Mouse (Mus musculus): ENCODE measurements around the gene Tnip1. TPM values are rescaled to one million over a fixed set of nuclear protein-coding genes. Genes with fewer than 3 reads are reported as not detected.
A peak's percentile ranks its signal among the peaks of the same experiment; 100 is the strongest.

Tnip1 gene
- polyA plus RNA-seq, 1 experiment from 2014 or later: 16.4 TPM

GRCm38 (mm10) chr11:54984085-54984484 is 21.4 kb upstream of the Tnip1 start:
- 1% methylated on average over 6 of the region's 6 CpGs for WGBS
- no peak for ATAC-seq (replicated peaks)
- no peaks in the 10 kb centered on the region for H3K27me3 ChIP-seq (replicated peaks)

DNA sequence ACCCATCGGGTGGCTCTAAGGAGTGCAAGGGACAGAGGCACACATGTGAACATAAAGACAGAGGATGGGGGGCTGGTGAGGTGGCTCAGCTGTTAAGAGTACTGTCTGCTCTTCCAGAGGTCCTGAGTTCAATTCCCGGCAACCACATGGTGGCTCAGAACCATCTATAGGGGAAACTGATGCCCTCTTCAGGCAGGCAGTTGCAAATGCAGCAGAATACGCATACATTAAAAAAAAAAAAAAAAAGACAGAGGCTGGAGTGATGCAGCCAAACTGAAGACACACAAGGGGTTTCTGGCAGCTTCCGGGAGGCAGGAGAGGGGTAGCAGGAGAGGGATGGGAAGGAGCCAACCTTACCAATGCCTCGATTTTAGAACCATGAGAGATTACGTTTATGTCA is 19.8 kb upstream of the Tnip1 start:
- Histone ChIP-seq H3K4me2 (no peak overlapping the region), H3K36me3 (replicated peaks) (no peaks in the 10 kb centered on the region), H3K27ac (no peak overlapping the region), H3K9me3 (no peaks in the 10 kb centered on the region), H3K4me1 (no peaks in the 10 kb centered on the region), H3K4me3 (no peak overlapping the region), H3K27me3 (replicated peaks) (no peaks in the 10 kb centered on the region), H3K9ac (no peak overlapping the region)
- WGBS: 82% methylated on average over 6 of the region's 6 CpGs
- no peak for ATAC-seq (replicated peaks)

More at GRCm38 (mm10) chr11:54984085-54984484, 21.4 kb upstream of the Tnip1 start:
- H3K4me2 ChIP-seq: no peak overlapping the region
- H3K27ac ChIP-seq: no peak overlapping the region
- no peaks in the 10 kb centered on the region for H3K36me3 ChIP-seq (replicated peaks)
- H3K4me1 ChIP-seq: no peaks in the 10 kb centered on the region
- H3K9me3 ChIP-seq: no peaks in the 10 kb centered on the region
- no peak overlapping the region for H3K4me3 ChIP-seq
- no peak overlapping the region for H3K9ac ChIP-seq

- Histone ChIP-seq H3K9me3 (no peaks in the 10 kb centered on the region), H3K4me3 (no peak overlapping the region), H3K36me3 (replicated peaks) (no peaks in the 10 kb centered on the region), H3K4me2 (no peak overlapping the region), H3K27me3 (replicated peaks) (no peaks in the 10 kb centered on the region), H3K27ac (no peak overlapping the region), H3K4me1 (no peaks in the 10 kb centered on the region), H3K9ac (no peak overlapping the region)
- 91% methylated on average over 4 of the region's 4 CpGs for WGBS
- ATAC-seq (replicated peaks): no peak
These were observed 18.9 kb upstream of the Tnip1 start for GRCm38 (mm10) chr11:54981630-54982029.

DNA sequence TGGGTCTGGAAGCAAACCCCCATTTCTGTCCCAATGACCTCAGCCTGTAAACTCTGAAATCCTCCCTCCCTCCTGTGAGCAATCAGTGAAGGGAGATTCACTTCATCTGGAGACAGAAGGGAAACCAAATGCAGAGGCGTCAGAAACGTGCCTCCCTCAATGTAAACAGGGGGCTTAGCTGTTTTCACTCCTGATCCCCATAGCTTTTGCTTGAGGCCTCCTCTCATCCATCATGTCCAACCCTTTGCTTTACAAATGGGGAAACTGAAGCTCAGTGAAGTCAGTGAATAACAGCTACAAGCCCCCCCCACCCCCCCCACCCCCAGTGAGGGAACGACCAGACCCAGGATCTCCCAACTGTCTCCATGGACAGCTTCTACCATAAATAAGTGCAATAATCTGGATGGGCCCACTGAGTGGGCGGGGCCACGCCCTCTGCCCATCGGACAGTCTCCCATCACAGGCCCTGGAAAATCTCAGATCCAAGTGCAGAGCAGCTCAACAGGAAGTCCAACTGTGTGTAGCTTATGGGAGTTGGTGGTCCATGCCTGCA is 14.7 kb upstream of the Tnip1 start:
- WGBS: 76% methylated on average over 6 of the region's 6 CpGs
- Histone ChIP-seq H3K27ac (no peak overlapping the region), H3K9ac (no peak overlapping the region), H3K4me3 (no peak overlapping the region), H3K36me3 (replicated peaks) (no peaks in the 10 kb centered on the region), H3K9me3 (no peaks in the 10 kb centered on the region), H3K4me1 (no peaks in the 10 kb centered on the region), H3K4me2 (no peak overlapping the region), H3K27me3 (replicated peaks) (no peaks in the 10 kb centered on the region)
- no peak for ATAC-seq (replicated peaks)

DNA sequence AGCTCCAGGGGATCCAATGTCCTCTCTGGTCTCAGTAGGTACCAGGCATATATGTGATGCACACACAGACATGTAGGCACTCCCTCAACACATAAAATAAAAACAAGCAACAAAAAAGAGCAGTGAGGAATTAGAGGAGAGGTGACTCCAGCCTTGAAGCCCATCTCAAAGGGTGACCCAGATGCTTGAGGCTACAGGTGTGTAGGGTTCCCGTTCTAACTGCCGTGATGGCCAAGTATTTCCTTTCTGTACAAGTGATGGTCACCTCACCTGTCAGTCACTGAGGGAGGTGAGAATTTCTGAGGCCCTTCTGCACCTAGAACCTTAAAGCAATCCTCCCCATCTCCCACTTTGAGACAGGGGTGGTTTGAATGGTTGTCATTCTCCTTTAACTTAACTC is 13.6 kb upstream of the Tnip1 start:
- no peaks in the 10 kb centered on the region for H3K27me3 ChIP-seq (replicated peaks)
- H3K36me3 ChIP-seq (replicated peaks): no peaks in the 10 kb centered on the region
- WGBS: 97% methylated on average over 2 of the region's 2 CpGs
- ATAC-seq (replicated peaks): no peak
- H3K4me3 ChIP-seq: no peak overlapping the region
- H3K9ac ChIP-seq: no peak overlapping the region
- no peak overlapping the region for H3K4me2 ChIP-seq
- H3K4me1 ChIP-seq: no peaks in the 10 kb centered on the region
- no peaks in the 10 kb centered on the region for H3K9me3 ChIP-seq
- H3K27ac ChIP-seq: no peak overlapping the region

DNA sequence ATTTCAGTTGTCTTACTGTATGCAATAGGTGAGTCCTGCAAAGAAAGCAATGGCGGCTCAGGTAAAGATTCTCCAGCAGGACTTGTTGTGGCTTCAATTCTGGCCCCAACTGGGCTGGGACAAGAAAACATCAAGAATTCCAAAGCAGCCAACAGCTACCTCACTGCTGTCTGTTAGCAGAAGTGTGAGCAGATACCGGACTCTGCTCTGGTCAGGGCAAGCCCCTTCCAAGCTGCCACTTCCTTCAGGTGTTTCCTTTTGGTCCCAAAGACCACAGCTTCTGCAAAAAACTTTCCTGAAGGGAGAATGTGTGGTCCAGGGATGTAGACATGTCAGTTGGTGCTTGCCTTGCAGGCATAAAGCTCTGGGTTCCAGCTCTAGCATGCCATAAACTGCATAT is 13.0 kb upstream of the Tnip1 start:
- no peak overlapping the region for H3K9ac ChIP-seq
- no peak overlapping the region for H3K4me3 ChIP-seq
- H3K9me3 ChIP-seq: no peaks in the 10 kb centered on the region
- H3K4me2 ChIP-seq: no peak overlapping the region
- no peak for ATAC-seq (replicated peaks)
- no peak overlapping the region for H3K27ac ChIP-seq
- WGBS: 92% methylated on average over 2 of the region's 2 CpGs
- no peaks in the 10 kb centered on the region for H3K4me1 ChIP-seq
- no peaks in the 10 kb centered on the region for H3K27me3 ChIP-seq (replicated peaks)
- no peaks in the 10 kb centered on the region for H3K36me3 ChIP-seq (replicated peaks)

DNA sequence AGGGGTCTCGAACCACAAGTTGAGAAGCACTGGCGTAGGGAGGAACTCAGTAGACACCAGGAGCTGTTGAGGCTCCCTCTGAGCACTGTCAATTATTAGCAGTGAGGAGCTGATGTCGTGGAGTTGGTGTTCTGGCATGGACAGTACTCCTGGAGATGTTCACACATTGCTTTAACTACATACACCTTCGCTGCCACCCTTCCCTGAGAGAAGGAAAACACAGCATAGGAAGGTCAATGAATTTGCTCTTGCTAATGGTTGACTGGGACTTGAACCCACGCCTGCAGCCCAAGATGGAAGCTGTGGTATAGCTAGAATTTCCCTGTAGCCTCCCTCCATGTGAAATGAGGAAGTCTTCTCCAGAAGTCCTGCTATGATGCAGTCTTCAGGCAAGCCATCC is 12.6 kb upstream of the Tnip1 start:
- Histone ChIP-seq H3K4me2 (no peak overlapping the region), H3K36me3 (replicated peaks) (no peaks in the 10 kb centered on the region)
- no peak for ATAC-seq (replicated peaks)

GRCm38 (mm10) chr11:54974639-54975038 is 11.9 kb upstream of the Tnip1 start:
- H3K4me1 ChIP-seq: no peaks in the 10 kb centered on the region
- 87% methylated on average over 4 of the region's 4 CpGs for WGBS
- no peaks in the 10 kb centered on the region for H3K9me3 ChIP-seq
- H3K4me2 ChIP-seq: no peak overlapping the region
- no peaks in the 10 kb centered on the region for H3K27me3 ChIP-seq (replicated peaks)
- H3K4me3 ChIP-seq: no peak overlapping the region
- H3K36me3 ChIP-seq (replicated peaks): no peaks in the 10 kb centered on the region
- no peak overlapping the region for H3K27ac ChIP-seq
- no peak overlapping the region for H3K9ac ChIP-seq
- no peak for ATAC-seq (replicated peaks)

More for the DNA sequence above, 12.6 kb upstream of the Tnip1 start:
- H3K27me3 ChIP-seq (replicated peaks): no peaks in the 10 kb centered on the region
- 85% methylated on average over 5 of the region's 5 CpGs for WGBS
- no peak overlapping the region for H3K9ac ChIP-seq
- no peak overlapping the region for H3K27ac ChIP-seq
- H3K4me3 ChIP-seq: no peak overlapping the region
- H3K4me1 ChIP-seq: no peaks in the 10 kb centered on the region
- no peaks in the 10 kb centered on the region for H3K9me3 ChIP-seq

- no peaks in the 10 kb centered on the region for H3K36me3 ChIP-seq (replicated peaks)
- no peak overlapping the region for H3K4me3 ChIP-seq
- no peaks in the 10 kb centered on the region for H3K27me3 ChIP-seq (replicated peaks)
- H3K27ac ChIP-seq: no peak overlapping the region
- H3K4me1 ChIP-seq: no peaks in the 10 kb centered on the region
- H3K9me3 ChIP-seq: no peaks in the 10 kb centered on the region
- H3K4me2 ChIP-seq: no peak overlapping the region
- H3K9ac ChIP-seq: no peak overlapping the region
- WGBS: 45% methylated on average over 8 of the region's 8 CpGs
- 0 out of 2 replicates have a peak, but pooled peaks have one; percentile 24 for ATAC-seq (replicated peaks)
These were observed 10.9 kb upstream of the Tnip1 start for GRCm38 (mm10) chr11:54973481-54974212.

DNA sequence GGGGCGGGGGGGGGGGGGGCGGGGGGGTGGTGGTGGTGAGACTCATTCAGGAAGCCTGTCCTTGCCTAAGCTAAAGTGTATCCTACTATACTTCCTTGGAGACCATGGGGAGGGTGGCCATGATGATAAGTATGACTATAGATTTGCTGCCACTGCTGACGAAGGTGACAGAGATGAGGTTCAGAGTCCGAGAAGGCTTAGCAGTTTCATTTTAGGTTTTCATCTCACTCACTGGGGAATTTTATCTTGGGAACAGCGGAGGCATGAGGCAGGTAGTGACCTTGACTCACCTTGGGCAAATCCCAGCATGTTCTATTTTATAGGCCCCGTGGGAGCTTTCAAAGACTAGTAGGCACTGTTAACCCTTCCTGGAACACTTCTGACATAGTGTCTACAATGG is 10.1 kb upstream of the Tnip1 start:
- Histone ChIP-seq H3K27ac (no peak overlapping the region), H3K4me1 (no peaks in the 10 kb centered on the region), H3K27me3 (replicated peaks) (no peaks in the 10 kb centered on the region), H3K36me3 (replicated peaks) (no peaks in the 10 kb centered on the region), H3K9ac (no peak overlapping the region), H3K4me2 (no peak overlapping the region), H3K4me3 (no peak overlapping the region), H3K9me3 (no peaks in the 10 kb centered on the region)
- 84% methylated on average over 4 of the region's 6 CpGs for WGBS
- ATAC-seq (replicated peaks): no peak

DNA sequence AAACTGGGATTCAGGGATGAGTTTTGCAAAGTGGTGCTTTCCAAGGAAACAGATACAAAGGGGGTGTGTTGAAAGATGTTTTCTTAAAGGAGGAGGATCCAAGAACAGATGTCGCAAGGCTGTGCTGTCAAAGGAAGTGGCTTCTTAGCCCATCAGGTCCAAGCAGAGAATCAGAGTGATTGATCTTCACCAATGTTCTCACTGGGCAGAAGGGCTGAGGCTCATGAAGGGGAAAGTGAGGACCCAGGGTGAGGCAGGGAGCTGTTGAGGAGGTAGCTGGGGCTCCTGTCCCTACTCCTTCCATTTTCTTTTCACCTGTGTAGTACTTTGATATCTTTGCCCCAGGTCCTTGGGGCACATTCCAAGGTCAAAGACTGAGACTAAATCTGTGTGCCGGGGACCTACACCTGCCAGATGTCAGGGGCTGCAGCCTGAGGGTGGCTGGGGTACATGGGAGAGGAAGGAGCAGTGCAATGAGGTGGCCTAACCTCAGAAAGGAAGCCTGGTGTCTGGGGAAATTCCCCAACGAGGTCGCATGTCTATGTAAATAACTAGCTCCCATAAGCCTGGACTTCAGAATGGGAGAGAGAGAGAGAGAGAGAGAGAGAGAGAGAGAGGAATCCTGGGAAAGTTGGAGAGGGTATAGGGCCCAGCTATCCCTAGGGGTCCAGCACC is 9.5 kb upstream of the Tnip1 start:
- no peak for ATAC-seq (replicated peaks)
- no peak overlapping the region for H3K4me2 ChIP-seq
- no peak overlapping the region for H3K4me3 ChIP-seq
- no peaks in the 10 kb centered on the region for H3K9me3 ChIP-seq
- H3K4me1 ChIP-seq: no peaks in the 10 kb centered on the region
- WGBS: 69% methylated on average over 4 of the region's 4 CpGs
- H3K9ac ChIP-seq: no peak overlapping the region
- H3K27me3 ChIP-seq (replicated peaks): no peaks in the 10 kb centered on the region
- no peaks in the 10 kb centered on the region for H3K36me3 ChIP-seq (replicated peaks)
- H3K27ac ChIP-seq: no peak overlapping the region

DNA sequence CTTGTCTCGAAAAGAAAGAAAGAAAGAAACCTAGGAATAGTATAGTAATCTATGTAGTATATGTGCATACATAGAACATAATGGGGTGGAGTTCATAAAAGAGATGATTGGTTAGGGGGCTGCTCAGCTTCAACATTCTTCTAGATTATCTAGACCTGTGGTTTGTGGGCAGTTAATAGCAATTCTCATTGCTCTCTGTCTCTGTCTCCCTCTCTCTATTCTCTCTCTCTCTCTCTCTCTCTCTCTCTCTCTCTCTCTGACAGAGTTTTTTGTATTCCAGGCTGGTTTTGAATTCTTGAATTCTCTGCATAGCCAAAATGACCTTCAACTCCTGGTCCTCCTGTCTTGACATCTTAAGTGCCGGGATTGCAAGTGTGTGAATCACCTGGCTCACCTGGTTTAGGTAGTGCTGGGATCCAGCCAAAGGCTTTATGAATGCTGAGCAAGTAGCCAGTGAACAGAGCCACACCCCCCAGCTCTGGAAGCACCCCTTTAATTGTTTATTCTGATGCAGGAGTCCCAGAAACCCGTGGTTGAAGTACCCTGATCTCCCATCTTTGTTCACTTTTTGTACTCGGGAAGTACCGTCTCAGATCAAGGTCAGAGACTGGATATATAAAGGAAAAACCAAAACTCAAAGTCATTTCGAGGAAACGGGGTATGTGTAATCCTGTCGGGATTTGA is 8.8 kb upstream of the Tnip1 start:
- no peaks in the 10 kb centered on the region for H3K4me1 ChIP-seq
- no peaks in the 10 kb centered on the region for H3K9me3 ChIP-seq
- H3K27ac ChIP-seq: no peak overlapping the region
- H3K27me3 ChIP-seq (replicated peaks): no peaks in the 10 kb centered on the region
- H3K4me2 ChIP-seq: no peak overlapping the region
- no peak overlapping the region for H3K9ac ChIP-seq
- H3K4me3 ChIP-seq: no peak overlapping the region
- no peak for ATAC-seq (replicated peaks)
- no peaks in the 10 kb centered on the region for H3K36me3 ChIP-seq (replicated peaks)
- WGBS: 81% methylated on average over 8 of the region's 8 CpGs
